Mouse (Mus musculus): ENCODE measurements around the gene Flnb. TPM values are rescaled to one million over a fixed set of nuclear protein-coding genes. Genes with fewer than 3 reads are reported as not detected.

Flnb gene
- polyA plus RNA-seq, 1 experiment, result 6.5 TPM

DNA sequence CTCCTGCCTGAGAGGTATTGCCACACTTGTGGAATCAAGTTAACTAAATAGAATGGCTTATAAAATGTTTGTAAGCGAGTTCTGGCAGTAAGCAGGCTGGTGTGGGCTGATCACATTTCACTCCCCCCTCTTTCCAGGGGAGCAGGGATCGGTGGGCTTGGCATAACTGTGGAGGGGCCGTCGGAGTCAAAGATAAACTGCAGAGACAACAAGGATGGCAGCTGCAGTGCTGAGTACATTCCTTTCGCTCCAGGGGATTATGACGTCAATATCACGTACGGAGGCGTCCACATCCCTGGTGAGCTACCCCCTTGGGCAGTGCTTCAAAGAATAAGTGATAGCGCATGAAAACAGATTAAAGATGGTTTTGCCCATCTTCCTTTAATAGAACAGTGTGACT is 91.7 kb downstream of the Flnb start:
- no peak overlapping the region for H3K27ac ChIP-seq (ENCODE audit: insufficient read depth, low read depth, low read length)
- no peak overlapping the region for H3K4me3 ChIP-seq (ENCODE audit: insufficient read depth, low read length)
- peaks cover 29% of the 10 kb centered on the region for H3K4me1 ChIP-seq (ENCODE audit: control insufficient read depth, insufficient read depth, low read length)
- TF ChIP-seq CTCF (IDR thresholded peaks at IDR 0.05; ENCODE audit: low read depth, low read length) (no peak), POLR2A (IDR thresholded peaks at IDR 0.05; ENCODE audit: borderline replicate concordance, low read depth, low read length) (no peak)

GRCm38 (mm10) chr14:7913842-7914241 is 96.1 kb downstream of the Flnb start:
- H3K4me1 ChIP-seq (ENCODE audit: control insufficient read depth, insufficient read depth, low read length), result peaks cover 45% of the 10 kb centered on the region
- H3K4me3 ChIP-seq (ENCODE audit: insufficient read depth, low read length), result no peak overlapping the region
- peak overlapping the region; percentile 72 for H3K27ac ChIP-seq (ENCODE audit: insufficient read depth, low read depth, low read length)
- TF ChIP-seq POLR2A (IDR thresholded peaks at IDR 0.05; ENCODE audit: borderline replicate concordance, low read depth, low read length) (no peak), CTCF (IDR thresholded peaks at IDR 0.05; ENCODE audit: low read depth, low read length) (no peak)

DNA sequence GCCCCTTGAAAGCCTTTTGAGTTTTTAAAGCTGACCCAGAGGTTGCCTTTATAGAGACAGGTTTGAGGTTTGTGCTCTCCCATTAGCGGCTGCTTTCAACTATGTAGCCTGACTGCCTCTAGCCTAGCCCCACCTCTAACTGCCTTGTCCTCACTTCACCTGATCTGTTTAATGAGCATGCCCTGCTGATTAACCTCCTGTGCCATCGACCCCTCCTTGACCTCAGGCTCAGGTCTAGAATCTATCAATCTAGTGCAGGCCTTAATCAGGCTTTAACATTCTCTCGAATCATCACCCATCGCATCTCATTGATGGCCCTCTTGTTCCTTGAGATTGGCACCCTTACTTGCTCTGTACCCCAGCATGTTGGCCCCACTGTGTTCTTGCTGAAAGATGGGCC is 96.7 kb downstream of the Flnb start:
- TF ChIP-seq POLR2A (IDR thresholded peaks at IDR 0.05; ENCODE audit: borderline replicate concordance, low read depth, low read length) (no peak), CTCF (IDR thresholded peaks at IDR 0.05; ENCODE audit: low read depth, low read length) (no peak)
- peaks cover 51% of the 10 kb centered on the region for H3K4me1 ChIP-seq (ENCODE audit: control insufficient read depth, insufficient read depth, low read length)
- 0 out of 2 replicates have a peak overlapping the region, but pooled peaks have one; percentile 15 for H3K27ac ChIP-seq (ENCODE audit: insufficient read depth, low read depth, low read length)
- no peak overlapping the region for H3K4me3 ChIP-seq (ENCODE audit: insufficient read depth, low read length)

GRCm38 (mm10) chr14:7918150-7918991 is 100.6 kb downstream of the Flnb start:
- peaks cover 43% of the 10 kb centered on the region for H3K4me1 ChIP-seq (ENCODE audit: control insufficient read depth, insufficient read depth, low read length)
- TF ChIP-seq POLR2A (IDR thresholded peaks at IDR 0.05; ENCODE audit: borderline replicate concordance, low read depth, low read length), result no peak
- TF ChIP-seq CTCF (IDR thresholded peaks at IDR 0.05; ENCODE audit: low read depth, low read length), result no peak
- no peak overlapping the region for H3K4me3 ChIP-seq (ENCODE audit: insufficient read depth, low read length)
- peak overlapping the region; percentile 45 for H3K27ac ChIP-seq (ENCODE audit: insufficient read depth, low read depth, low read length)

DNA sequence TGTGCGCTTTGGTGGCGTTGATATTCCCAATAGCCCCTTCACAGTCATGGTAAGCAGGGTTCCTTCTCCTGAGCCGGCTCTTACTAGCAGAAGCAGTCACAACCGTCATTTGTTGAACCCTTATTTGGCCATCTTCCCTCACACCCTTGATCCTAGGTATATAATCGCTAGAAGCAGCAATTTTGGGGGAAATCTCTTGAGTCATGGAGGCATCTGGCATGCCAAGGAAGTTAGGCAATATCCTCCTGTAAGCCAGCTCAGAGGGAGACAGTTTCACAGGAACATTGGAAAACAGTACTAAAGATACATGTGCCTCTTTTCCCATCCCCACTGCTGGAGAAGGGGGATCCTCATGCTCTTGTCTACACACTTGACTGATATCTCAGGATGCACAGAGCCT is 101.6 kb downstream of the Flnb start:
- Histone ChIP-seq H3K27ac (ENCODE audit: insufficient read depth, low read depth, low read length) (peak overlapping the region; percentile 45), H3K4me3 (ENCODE audit: insufficient read depth, low read length) (no peak overlapping the region), H3K4me1 (ENCODE audit: control insufficient read depth, insufficient read depth, low read length) (peaks cover 36% of the 10 kb centered on the region)
- TF ChIP-seq CTCF (IDR thresholded peaks at IDR 0.05; ENCODE audit: low read depth, low read length) (no peak), POLR2A (IDR thresholded peaks at IDR 0.05; ENCODE audit: borderline replicate concordance, low read depth, low read length) (no peak)

DNA sequence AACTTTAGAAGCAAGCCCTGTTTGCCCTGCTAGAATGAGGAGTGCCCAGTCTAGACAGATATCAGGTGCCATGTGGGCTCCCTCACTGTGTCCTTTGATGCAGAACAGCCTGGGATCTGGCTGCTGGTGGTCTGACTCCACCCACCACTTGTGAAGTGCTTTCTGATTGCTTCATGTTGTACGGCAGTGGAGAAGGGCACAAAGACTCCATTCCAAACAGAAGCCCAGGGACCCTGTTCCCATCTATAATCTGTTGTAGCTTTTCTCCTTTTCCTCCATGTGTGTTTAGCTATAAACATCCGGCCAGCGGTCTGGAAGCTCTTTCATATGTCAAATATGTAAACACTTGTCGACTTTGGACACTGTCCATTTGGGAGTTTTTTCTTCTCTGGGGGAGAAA is 102.2 kb downstream of the Flnb start:
- no peak overlapping the region for H3K4me3 ChIP-seq (ENCODE audit: insufficient read depth, low read length)
- 0 out of 2 replicates have a peak overlapping the region, but pooled peaks have one; percentile 2 for H3K27ac ChIP-seq (ENCODE audit: insufficient read depth, low read depth, low read length)
- TF ChIP-seq POLR2A (IDR thresholded peaks at IDR 0.05; ENCODE audit: borderline replicate concordance, low read depth, low read length), result no peak
- TF ChIP-seq CTCF (IDR thresholded peaks at IDR 0.05; ENCODE audit: low read depth, low read length), result no peak
- H3K4me1 ChIP-seq (ENCODE audit: control insufficient read depth, insufficient read depth, low read length), result peaks cover 30% of the 10 kb centered on the region

- Histone ChIP-seq H3K4me3 (ENCODE audit: insufficient read depth, low read length) (no peak overlapping the region), H3K4me1 (ENCODE audit: control insufficient read depth, insufficient read depth, low read length) (peaks cover 30% of the 10 kb centered on the region), H3K27ac (ENCODE audit: insufficient read depth, low read depth, low read length) (no peak overlapping the region)
- TF ChIP-seq POLR2A (IDR thresholded peaks at IDR 0.05; ENCODE audit: borderline replicate concordance, low read depth, low read length) (no peak), CTCF (IDR thresholded peaks at IDR 0.05; ENCODE audit: low read depth, low read length) (no peak)
These were observed 103.7 kb downstream of the Flnb start for GRCm38 (mm10) chr14:7921459-7921858.

- Histone ChIP-seq H3K4me3 (ENCODE audit: insufficient read depth, low read length) (no peak overlapping the region), H3K4me1 (ENCODE audit: control insufficient read depth, insufficient read depth, low read length) (peaks cover 20% of the 10 kb centered on the region), H3K27ac (ENCODE audit: insufficient read depth, low read depth, low read length) (no peak overlapping the region)
- no peak for TF ChIP-seq POLR2A (IDR thresholded peaks at IDR 0.05; ENCODE audit: borderline replicate concordance, low read depth, low read length)
- no peak for TF ChIP-seq CTCF (IDR thresholded peaks at IDR 0.05; ENCODE audit: low read depth, low read length)
These were observed 105.9 kb downstream of the Flnb start for GRCm38 (mm10) chr14:7923635-7924034.

DNA sequence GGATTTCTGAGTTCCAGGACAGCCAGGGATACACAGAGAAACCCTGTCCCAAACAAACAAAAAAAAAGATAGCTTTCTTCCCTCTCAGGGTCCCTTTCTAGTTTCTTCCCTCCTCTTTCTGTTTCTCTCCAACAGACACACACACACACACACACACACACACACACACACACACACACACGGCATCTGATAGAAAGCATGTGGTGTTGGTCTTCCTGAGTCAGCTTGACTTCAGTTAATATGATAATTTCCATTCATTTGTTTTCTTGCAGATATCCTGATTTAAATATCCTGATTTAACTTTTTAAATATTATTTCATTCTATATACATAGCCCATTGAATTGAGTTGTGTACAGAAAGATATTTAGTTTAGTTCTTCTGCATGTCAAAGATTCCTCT is 110.6 kb downstream of the Flnb start:
- H3K27ac ChIP-seq (ENCODE audit: insufficient read depth, low read depth, low read length), result no peak overlapping the region
- TF ChIP-seq POLR2A (IDR thresholded peaks at IDR 0.05; ENCODE audit: borderline replicate concordance, low read depth, low read length) (no peak), CTCF (IDR thresholded peaks at IDR 0.05; ENCODE audit: low read depth, low read length) (no peak)
- no peak overlapping the region for H3K4me3 ChIP-seq (ENCODE audit: insufficient read depth, low read length)
- H3K4me1 ChIP-seq (ENCODE audit: control insufficient read depth, insufficient read depth, low read length), result peaks cover 8% of the 10 kb centered on the region

GRCm38 (mm10) chr14:7929029-7929428 is 111.3 kb downstream of the Flnb start:
- no peak overlapping the region for H3K4me3 ChIP-seq (ENCODE audit: insufficient read depth, low read length)
- peaks cover 8% of the 10 kb centered on the region for H3K4me1 ChIP-seq (ENCODE audit: control insufficient read depth, insufficient read depth, low read length)
- TF ChIP-seq POLR2A (IDR thresholded peaks at IDR 0.05; ENCODE audit: borderline replicate concordance, low read depth, low read length) (no peak), CTCF (IDR thresholded peaks at IDR 0.05; ENCODE audit: low read depth, low read length) (no peak)

More at GRCm38 (mm10) chr14:7929029-7929428, 111.3 kb downstream of the Flnb start:
- H3K27ac ChIP-seq (ENCODE audit: insufficient read depth, low read depth, low read length), result no peak overlapping the region

Measured in bone marrow macrophage, adult 2 months (primary cell).